Mouse (Mus musculus) spleen, adult 2 months (tissue): ENCODE measurements around the gene Cdc42ep2. TPM values are rescaled to one million over a fixed set of nuclear protein-coding genes. Genes with fewer than 3 reads are reported as not detected.
A peak's percentile ranks its signal among the peaks of the same experiment; 100 is the strongest.

Source experiments
- DNase-seq, 2 experiments: peaks; one replicate each; pipeline versions ENCODE4 v3.0.0 to v3.0.0-alpha.2; 2012 to 2021; ENCODE audit warnings: low spot score in 2 of 2, low read depth in 1 of 2
- H3K27ac ChIP-seq: fragments of 200-500 bp; 2 replicates; pipeline ENCODE4 v1.5.1; 2012; ENCODE audit warnings: low read length, inconsistent platforms; ENCODE audit not compliant: insufficient read depth
- H3K27me3 ChIP-seq: fragments of 200-500 bp; 2 replicates; pipeline ENCODE4 v1.6.1; 2012; ENCODE audit warnings: mild to moderate bottlenecking, moderate library complexity, low read length, inconsistent platforms; ENCODE audit not compliant: control insufficient read depth, insufficient read depth
- H3K36me3 ChIP-seq: fragments of 200-500 bp; 2 replicates; pipeline ENCODE4 v1.6.1; 2012; ENCODE audit warnings: mild to moderate bottlenecking, low read length, inconsistent platforms; ENCODE audit not compliant: control insufficient read depth, insufficient read depth
- H3K4me1 ChIP-seq: fragments of 200-500 bp; 2 replicates; pipeline ENCODE4 v1.6.1; 2011; ENCODE audit warnings: inconsistent platforms; ENCODE audit not compliant: control insufficient read depth, insufficient read depth, insufficient read length
- H3K4me3 ChIP-seq: fragments of 200-500 bp; 2 replicates; pipeline ENCODE4 v1.5.1; 2011; ENCODE audit warnings: mild to moderate bottlenecking, inconsistent platforms; ENCODE audit not compliant: insufficient read depth, insufficient read length; ENCODE audit errors: extremely low read depth
- CTCF ChIP-seq: fragments of 200-500 bp; IDR thresholded peaks from 2 replicates; pipeline ENCODE4 v1.5.1; 2011; ENCODE audit warnings: mild to moderate bottlenecking, inconsistent platforms; ENCODE audit not compliant: insufficient read depth, insufficient read length, insufficient replicate concordance; ENCODE audit errors: extremely low read depth
- POLR2A ChIP-seq: fragments of 200-500 bp; IDR thresholded peaks from 2 replicates; pipeline ENCODE4 v1.6.1; 2011; ENCODE audit warnings: low read depth, low read length, inconsistent platforms
- WGBS: fragments of 180-500 bp; shearing (Covaris S2); methylation state at CpG from one replicate; pipeline ENCODE4 v1.1.7; 2018; 5-methylcytosine and 5-hydroxymethylcytosine counted together
- polyA plus RNA-seq: library from polyadenylated mRNA; depleted of rRNA; stranded (reverse); fragments of >200 nt; gene quantifications from 2 replicates; pipeline ENCODE4 v1.2.3, GENCODE M21; 2012

Gene Cdc42ep2
- polyA plus RNA-seq, 1 experiment, result 8.2 TPM

GRCm38 (mm10) chr19:5953201-5953770, 28.7 kb upstream of the Cdc42ep2 start:
- Histone ChIP-seq H3K4me1 (no peaks in the 10 kb centered on the region), H3K36me3 (peaks cover 31% of the 10 kb centered on the region), H3K27me3 (no peaks in the 10 kb centered on the region), H3K4me3 (no peak overlapping the region), H3K27ac (no peak overlapping the region)
- TF ChIP-seq POLR2A (no peak), CTCF (no peak)
- DNase-seq, result no peak
- WGBS, result 91% methylated on average over 19 of the region's 19 CpGs

DNA sequence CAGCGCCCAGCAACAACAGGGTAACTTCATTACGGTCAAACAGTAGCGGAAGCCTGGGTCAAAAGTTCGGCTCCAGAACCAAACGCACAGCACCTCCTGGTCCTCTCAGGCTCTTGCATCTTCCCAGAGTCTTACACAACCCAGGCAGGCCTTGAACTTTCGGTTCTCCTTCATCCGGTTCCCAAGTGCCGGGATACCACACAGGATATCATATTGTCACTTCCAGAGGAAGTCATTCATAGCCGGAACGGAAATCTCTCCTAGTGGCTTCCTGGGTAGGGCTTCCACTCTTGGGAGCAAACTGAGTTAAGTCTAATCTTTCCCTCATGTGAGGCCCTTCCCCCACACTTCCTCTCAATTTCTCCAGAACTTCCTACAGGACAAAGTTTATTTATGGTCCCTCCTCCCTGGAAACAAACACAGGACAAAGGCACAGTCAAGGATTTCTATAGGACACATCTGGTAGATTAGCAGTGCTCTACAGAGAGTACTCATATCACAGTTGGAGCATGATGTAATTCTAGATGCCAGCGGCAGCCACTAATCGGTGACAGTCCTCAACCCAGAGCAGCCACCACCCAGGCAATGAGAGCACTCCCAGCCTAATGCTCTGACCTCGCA, 27.6 kb upstream of the Cdc42ep2 start:
- Histone ChIP-seq H3K4me1 (no peaks in the 10 kb centered on the region), H3K27me3 (no peaks in the 10 kb centered on the region), H3K36me3 (peaks cover 31% of the 10 kb centered on the region), H3K4me3 (no peak overlapping the region), H3K27ac (peak overlapping the region; percentile 19; the same call in 1 of the 2 replicates)
- WGBS, result 85% methylated on average over 13 of the region's 13 CpGs
- no peak for DNase-seq
- TF ChIP-seq POLR2A (no peak), CTCF (no peak)

DNA sequence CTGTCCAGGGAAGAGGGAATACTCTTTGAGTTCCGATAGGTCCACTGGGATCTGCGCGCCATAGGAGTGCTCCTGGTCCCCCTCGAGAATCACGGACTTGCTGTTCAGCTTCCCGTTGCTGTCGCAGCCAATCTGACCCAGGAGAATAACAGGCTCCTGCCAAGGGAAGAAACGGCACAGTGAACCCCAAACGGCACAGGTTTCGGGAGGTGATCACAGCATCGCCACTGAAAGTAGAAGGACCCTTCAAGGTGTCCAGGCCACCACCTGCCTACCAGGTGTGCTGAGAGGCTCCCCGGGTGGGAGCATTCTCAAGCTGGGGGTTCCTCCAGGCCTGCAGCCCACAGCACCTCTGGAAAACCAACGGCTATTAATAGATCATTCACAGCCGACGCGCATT, 27.0 kb upstream of the Cdc42ep2 start:
- no peak for DNase-seq
- TF ChIP-seq CTCF (no peak), POLR2A (no peak)
- WGBS, result 87% methylated on average over 16 of the region's 16 CpGs
- no peaks in the 10 kb centered on the region for H3K27me3 ChIP-seq
- H3K4me3 ChIP-seq, result no peak overlapping the region
- H3K4me1 ChIP-seq, result no peaks in the 10 kb centered on the region
- H3K27ac ChIP-seq, result 0 out of 2 replicates have a peak overlapping the region, but pooled peaks have one; percentile 10
- H3K36me3 ChIP-seq, result peaks cover 30% of the 10 kb centered on the region

GRCm38 (mm10) chr19:5950218-5950617, 25.6 kb upstream of the Cdc42ep2 start:
- Histone ChIP-seq H3K4me3 (no peak overlapping the region), H3K4me1 (no peaks in the 10 kb centered on the region; the same call in 1 of the 2 replicates), H3K27ac (no peak overlapping the region), H3K27me3 (no peaks in the 10 kb centered on the region), H3K36me3 (peaks cover 29% of the 10 kb centered on the region)
- no peak for DNase-seq
- no peak for TF ChIP-seq CTCF
- TF ChIP-seq POLR2A, result no peak
- WGBS, result 94% methylated on average over 11 of the region's 11 CpGs

GRCm38 (mm10) chr19:5945891-5946290, 21.3 kb upstream of the Cdc42ep2 start:
- no peak for DNase-seq
- Histone ChIP-seq H3K27me3 (no peaks in the 10 kb centered on the region), H3K4me3 (no peak overlapping the region), H3K27ac (peak overlapping the region; percentile 76), H3K4me1 (no peaks in the 10 kb centered on the region; the same call in 1 of the 2 replicates), H3K36me3 (peaks cover 25% of the 10 kb centered on the region)
- 74% methylated on average over 8 of the region's 8 CpGs for WGBS
- no peak for TF ChIP-seq POLR2A
- TF ChIP-seq CTCF, result no peak

GRCm38 (mm10) chr19:5945027-5945426, 20.4 kb upstream of the Cdc42ep2 start:
- peaks cover 23% of the 10 kb centered on the region for H3K36me3 ChIP-seq
- DNase-seq, result no peak
- H3K4me3 ChIP-seq, result no peak overlapping the region
- TF ChIP-seq POLR2A (no peak), CTCF (no peak)
- H3K4me1 ChIP-seq, result no peaks in the 10 kb centered on the region; the same call in 1 of the 2 replicates
- H3K27me3 ChIP-seq, result no peaks in the 10 kb centered on the region
- 72% methylated on average over 7 of the region's 7 CpGs for WGBS
- peak overlapping the region; percentile 76; the same call in 1 of the 2 replicates for H3K27ac ChIP-seq

DNA sequence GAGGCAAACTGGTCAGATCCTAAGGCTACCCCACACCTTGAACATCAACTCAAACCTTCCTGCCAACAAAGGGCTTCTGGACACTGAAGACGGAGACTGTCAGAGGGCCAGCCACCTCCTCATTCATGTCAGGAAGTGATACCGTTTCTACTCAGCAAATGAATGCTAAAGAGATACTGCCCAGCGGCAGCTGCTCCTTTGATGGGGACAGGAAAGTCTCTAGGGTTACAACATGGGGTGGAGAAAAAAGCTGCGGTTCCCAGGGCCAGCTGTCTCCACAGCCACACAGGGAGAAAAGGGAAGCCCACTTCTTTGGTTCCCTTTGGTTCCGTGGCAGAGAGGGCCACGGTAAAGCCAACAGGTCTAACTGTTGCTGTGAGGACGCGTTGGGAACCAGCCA, 19.5 kb upstream of the Cdc42ep2 start:
- Histone ChIP-seq H3K27ac (0 out of 2 replicates have a peak overlapping the region, but pooled peaks have one; percentile 30), H3K4me1 (no peaks in the 10 kb centered on the region; the same call in 1 of the 2 replicates), H3K36me3 (peaks cover 19% of the 10 kb centered on the region), H3K27me3 (no peaks in the 10 kb centered on the region), H3K4me3 (no peak overlapping the region)
- WGBS, result 78% methylated on average over 8 of the region's 8 CpGs
- no peak for DNase-seq
- TF ChIP-seq CTCF (no peak), POLR2A (no peak)
